ENCODE assay signal across 20 mouse cellular contexts in genomic region chr5:106652220-106652753, GRCm38 (mm10). TPM values are rescaled to one million over a fixed set of nuclear protein-coding genes. Genes with fewer than 3 reads are reported as not detected.
"Had no signal": no experiment of that assay in that cellular context is flagged by ENCODE, and none has a peak within 500 bp of the region (broad histone marks: within the 10 kb centered on the region; RNA-seq: fewer than 3 reads in every experiment).

No protein-coding gene starts in this region.

- H3K4me2 ChIP-seq: limb, embryonic 13.5 days; neural tube, embryonic 13.5 days; stomach, embryonic 15.5 days had no signal

- H3K27ac ChIP-seq: layer of hippocampus, adult 2 months; limb, embryonic 13.5 days; liver, embryonic 14.5 days; midbrain, embryonic 10.5 days; neural tube, embryonic 13.5 days; stomach, embryonic 15.5 days had no signal

- H3K9ac ChIP-seq: limb, embryonic 13.5 days; liver, embryonic 14.5 days; neural tube, embryonic 13.5 days; stomach, embryonic 15.5 days had no signal

- ATAC-seq: hindbrain, embryonic 16.5 days; inflammation-experienced regulatory T-cells, adult 6 months; midbrain, embryonic 16.5 days had no signal

- H3K4me1 ChIP-seq: limb, embryonic 13.5 days; midbrain, embryonic 10.5 days; neural tube, embryonic 13.5 days; stomach, embryonic 15.5 days had no signal

- DNase-seq: kidney, adult 18-20 months; kidney, postnatal 10 days; kidney, postnatal 4 days; retina, postnatal 1 day; right cerebral cortex, postnatal 4 days; spleen, adult 18-20 months; thymus, postnatal 36 days had no signal

- H3K27me3 ChIP-seq: limb, embryonic 13.5 days; neural tube, embryonic 13.5 days; stomach, embryonic 15.5 days had no signal

- H3K9me3 ChIP-seq: limb, embryonic 13.5 days; midbrain, embryonic 10.5 days; neural tube, embryonic 13.5 days; stomach, embryonic 15.5 days had no signal

- H3K4me3 ChIP-seq: layer of hippocampus, adult 2 months; limb, embryonic 13.5 days; midbrain, embryonic 10.5 days; neural tube, embryonic 13.5 days; stomach, embryonic 15.5 days had no signal

RNA-seq across cellular contexts. Expression of gene Gm17304, which starts 43.4 kb away (rescaled TPM):
- polyA plus RNA-seq: hindbrain, embryonic 16.5 days; inflammation-experienced regulatory T-cells, adult 6 months; kidney, embryonic 14.5 days; limb, embryonic 13.5 days; liver, embryonic 14.5 days; lung, embryonic 16.5 days; midbrain, embryonic 10.5 days; midbrain, embryonic 16.5 days; neural tube, embryonic 13.5 days; stomach, embryonic 15.5 days; testis, adult 2 months; thymus, postnatal 0 days had no signal
